Mouse (Mus musculus): ENCODE results near the gene Cst7.
"Not testable (repeated sequence)": the region's sequence is repeated elsewhere in the genome, so short reads cannot be mapped to it uniquely, and the experiment has no call there.

The Cst7 gene

DNA sequence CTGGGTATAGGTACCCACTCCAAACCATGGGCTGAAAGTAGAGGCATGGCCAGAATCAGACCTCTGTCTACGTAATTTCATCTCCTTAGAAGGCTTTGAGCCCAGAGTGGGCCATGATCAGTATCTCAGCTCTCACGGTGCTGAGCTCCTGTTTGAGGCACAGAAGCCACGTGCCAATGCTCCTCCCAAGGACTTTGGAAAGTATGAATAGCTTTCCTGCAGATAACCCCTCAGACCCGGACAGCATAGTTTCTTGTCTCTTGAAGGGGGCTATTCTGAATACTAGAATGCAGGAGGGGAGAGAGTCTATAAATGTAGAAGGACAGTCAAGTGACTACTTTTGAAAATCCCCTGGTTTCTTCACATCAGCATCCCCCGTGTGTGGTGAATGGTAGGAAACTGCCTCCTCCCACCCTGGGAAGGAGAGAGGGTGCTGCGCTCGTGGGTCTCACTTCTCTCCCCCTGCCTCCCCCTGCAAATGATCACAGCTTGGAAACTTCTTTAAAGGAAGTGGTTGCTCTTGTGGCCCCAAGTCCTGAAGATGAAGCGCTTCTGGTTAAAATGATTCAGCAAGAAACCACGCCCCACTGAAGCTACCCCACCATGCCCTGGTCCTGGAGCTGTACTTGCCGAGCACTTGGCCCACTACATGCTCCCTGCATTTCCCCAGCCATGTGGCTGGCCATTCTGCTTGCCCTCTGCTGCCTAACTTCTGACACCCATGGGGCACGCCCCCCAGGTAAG lies at the start of gene Cst7:
TSS of gene Cst7 (plus strand) at position 569 of the 744 bp plus-strand sequence.
- in situ Hi-C loops (cut with MboI), result no loop called here

DNA sequence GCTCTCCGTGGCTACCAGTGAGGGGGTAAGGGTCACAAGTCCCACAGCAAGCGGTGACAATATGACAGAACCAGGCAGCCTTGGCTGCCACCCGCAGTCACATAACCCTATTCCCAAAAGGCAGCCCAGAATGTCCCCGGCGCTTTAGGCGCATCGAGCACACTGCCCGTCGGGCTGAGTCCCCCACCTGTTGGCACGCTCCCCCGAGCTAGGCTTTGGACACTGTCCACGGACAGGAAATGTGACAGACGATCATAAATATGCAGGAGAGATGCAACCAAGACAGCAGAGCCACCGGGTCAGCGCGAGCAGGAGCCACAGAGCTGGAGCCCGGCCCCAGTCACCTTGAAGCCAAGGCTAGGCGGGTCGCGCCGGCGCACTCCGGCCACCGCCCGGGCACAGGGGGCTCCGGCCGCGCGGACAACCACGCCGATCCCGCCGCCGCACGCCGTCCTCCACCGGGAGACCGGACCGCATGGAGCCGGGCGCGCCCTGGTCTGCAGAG lies 44.5 kb upstream of the Cst7 start:
- in situ Hi-C loops (cut with MboI), result no loop called here

DNA sequence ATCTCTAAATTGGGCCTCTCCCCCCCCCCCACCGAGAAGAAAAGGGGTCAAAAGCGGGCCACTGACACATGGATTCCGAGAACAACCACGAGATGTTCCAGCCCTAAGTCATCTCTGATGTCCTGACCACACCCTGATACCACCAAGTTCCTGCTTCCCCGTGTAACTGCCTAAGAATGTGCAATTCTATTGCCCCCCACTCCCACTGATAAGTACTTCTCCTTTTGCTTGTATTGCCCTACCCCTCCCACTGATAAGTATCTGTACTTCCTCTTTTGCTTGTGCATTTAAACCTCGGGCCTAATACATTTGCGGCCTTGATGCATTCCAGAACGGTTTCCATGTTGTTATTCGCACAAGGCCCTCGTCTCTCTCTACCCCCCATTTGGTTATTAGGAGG lies 20.6 kb upstream of the Cst7 start:
- in situ Hi-C loops (cut with MboI), result not testable (repeated sequence)

DNA sequence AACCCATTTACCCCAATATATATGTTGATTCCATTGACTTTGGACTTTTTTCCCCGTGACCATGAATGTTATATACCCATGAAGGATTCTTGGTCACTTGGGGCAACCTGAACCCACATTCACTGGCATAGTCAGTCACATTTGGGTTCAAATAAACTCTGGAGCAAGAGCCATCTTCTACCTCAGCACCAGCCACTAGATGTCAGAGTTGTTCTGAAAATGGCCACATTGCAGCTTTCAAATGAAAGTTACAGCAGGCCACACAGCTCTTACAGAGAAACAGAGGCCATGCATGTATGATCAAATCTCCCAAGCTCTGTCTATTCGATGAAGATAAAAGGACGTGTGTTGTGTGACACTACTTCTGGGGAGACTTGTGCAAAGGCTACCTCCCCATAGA lies 11.6 kb upstream of the Cst7 start:
- in situ Hi-C loops (cut with MboI), result no loop called here

DNA sequence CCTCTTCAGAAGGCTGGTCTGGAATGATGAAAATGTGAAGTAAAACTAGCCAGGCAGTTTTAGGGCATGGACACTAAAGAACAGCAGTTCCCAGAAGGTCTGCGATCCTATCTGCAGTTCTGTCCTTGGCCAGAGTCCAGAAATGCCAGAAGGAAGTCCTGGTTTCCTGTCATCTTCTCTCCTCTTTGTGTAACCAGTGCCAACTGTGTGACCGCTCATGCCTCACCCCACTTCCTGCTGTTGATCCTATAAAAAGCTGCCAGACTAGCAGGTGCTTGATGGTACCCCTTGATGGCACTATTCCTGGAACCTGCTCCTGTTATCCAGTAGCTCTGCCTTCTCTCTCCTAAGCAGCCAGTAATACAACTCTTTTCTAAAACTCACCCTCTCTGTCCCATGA lies 3.2 kb upstream of the Cst7 start:
- in situ Hi-C loops (cut with MboI), result no loop called here

DNA sequence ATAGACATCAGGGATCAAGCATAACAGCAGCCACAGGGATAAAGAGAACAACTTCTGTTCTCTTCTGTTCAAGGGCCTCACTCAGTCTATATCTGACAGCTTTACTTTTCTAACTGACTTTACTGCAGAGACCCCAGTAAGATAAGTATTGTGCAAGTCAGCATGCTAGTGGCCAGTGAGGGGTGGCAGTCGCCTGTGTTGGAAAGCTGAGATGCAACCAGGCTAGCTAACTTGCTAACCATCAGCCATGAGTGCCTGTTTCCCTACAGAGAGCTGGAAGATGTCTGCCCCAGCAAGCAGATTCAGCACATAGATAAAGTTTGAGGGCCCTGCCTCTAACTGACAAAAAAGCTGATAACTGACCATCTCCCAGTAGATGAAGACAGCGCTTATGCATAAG lies 546 bp downstream of the Cst7 start:
- in situ Hi-C loops (cut with MboI), result no loop called here

DNA sequence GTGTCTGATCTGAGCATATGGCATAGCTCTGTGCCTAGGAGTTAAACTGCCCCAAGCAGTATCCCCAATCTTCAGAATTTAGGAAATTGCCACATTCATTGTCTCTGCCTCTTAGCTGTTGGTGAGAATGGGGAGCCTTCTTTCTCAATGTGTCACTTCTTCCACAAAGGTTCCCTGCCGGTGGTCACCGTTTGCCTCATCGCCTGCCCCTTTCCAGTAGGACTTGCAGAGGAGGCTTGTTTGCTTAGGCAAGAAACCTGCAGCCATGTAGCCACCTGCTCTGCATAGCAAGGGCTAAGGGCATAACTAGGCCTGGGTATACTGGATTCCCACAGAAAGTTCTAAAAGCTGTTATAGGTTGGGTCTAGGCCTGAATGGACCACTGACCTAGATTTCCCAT lies 2.2 kb downstream of the Cst7 start:
- in situ Hi-C loops (cut with MboI), result no loop called here

DNA sequence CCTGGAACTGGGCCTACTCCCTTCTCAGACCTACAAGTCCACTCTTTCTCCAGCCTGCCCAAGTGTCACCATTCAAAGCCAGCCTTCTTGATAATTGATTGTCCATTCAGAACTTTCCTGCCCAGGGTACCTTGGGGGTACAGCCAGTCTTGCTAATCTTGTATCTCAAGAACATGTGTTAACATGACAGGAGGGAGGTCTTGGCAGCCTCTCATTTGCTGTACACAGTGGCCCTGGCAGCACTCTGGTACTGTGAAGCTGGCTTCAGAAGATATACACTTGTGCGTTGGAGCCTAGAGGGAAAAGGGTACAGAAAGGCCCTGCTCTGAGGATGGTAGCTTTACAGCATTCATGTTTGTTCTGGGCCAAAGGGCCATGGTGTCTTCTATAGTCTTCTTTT lies 6.0 kb downstream of the Cst7 start:
- in situ Hi-C loops (cut with MboI), result no loop called here

DNA sequence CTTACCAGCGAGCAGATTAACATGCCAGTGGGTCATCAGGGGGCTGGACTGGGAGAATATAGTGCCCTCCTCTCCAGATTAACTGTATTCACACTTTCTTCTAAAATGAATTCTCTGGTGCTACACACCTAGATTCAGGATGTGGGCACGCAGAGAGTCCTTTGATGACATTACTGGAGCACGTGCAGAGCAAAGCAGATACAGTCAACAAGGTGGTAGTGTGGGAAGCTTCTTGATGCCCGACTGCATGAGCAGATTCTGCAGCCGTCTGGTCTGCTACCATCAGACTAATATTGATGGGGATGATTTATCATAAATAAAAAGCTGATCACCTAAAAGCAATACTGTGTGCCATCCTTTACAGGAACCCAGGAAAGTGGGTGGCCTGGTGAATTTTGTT lies 8.4 kb downstream of the Cst7 start:
- in situ Hi-C loops (cut with MboI), result no loop called here

DNA sequence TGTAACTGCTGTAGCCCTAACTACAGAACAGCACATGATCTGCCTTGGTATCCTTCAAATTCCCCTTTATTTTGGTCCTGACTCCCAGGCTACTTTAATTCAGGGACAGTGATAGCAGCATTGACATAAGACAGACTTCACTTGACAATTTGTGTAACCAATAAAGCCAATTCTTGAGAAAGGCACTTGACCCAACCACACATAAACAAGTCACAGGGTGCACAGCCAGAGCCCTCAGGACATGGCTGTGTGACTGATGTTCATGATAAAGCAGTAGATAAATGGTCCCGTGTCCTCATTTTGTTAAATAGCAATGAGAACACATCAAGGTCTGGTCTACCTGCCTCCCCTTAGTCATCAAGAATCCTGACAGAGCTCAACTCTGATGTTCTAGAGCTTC lies 9.4 kb downstream of the Cst7 start:
- in situ Hi-C loops (cut with MboI), result no loop called here

DNA sequence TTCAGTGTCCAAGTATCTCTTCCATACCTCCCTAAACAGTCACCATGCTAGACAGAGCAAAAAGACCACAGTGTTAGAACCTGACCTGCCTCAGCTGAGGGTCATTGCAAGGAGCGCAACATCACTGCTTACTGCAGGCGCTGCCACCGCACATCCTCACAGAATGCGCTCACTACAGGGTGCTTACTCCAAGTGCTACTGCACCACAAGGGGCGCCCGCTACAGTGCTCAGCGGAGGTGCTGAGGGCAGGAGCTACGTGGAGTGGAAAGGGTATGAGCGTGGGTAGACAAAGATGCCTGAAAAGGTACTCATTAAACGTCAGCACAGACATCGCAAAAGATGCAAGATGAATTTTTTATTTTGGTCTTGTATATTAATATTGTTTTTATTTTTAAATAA lies 18.9 kb downstream of the Cst7 start:
- in situ Hi-C loops (cut with MboI), result no loop called here

DNA sequence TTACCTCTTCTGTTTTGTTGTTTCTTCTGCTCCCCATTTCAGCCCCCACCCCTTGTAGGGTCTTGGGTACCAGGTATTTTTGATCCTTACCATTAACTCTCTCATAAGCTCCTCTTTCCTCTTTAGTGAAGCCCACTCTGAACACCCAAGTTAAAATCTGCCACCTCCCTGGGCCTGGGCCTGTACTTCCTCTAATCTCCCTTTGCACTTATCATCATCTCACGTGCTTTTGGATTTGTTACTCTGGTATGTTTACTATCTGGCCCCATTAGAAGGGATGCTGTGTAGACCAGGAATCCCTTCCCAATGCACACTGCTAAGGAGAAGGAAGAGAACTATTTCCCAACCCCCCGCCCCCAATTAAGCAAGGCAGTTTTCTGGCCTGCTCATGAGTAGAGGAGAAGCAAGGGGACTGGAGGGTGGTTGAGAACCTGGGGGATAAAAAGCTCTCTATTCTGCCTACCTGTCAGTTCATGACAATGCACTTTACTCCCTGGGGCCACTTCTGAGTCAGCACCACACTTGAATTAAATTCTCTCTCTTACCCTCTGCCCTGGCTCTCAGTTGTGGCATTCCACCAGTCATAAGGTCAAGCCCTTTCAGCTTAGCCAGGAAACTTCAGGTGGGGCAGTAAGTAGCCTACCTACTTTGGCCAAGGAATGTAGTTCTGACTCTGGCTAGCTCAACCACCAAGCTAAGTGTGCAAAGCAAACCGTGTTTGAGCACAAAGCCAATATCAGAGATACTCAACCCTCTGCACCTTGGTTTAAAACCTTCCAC lies 25.4 kb downstream of the Cst7 start:
- in situ Hi-C loops (cut with MboI), result no loop called here

DNA sequence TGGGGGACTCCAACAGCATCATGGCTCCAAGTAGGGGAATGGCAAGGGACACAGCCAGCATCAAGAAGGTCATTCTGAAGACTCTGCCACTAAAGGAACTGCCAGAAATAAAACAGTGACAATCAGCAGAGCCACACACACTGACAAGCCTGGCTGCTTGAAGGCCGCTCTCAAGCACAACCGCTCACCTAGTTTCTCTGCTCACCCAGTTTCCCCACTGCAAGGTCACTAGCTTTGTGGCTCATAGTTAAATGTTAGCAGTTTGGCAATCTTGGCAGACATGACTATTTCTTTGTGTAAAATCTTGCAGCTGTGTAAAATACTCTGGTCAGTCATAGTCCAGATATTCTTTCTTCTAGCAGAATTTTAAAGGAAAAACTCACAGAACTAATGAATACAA lies 30.0 kb downstream of the Cst7 start:
- in situ Hi-C loops (cut with MboI), result no loop called here

DNA sequence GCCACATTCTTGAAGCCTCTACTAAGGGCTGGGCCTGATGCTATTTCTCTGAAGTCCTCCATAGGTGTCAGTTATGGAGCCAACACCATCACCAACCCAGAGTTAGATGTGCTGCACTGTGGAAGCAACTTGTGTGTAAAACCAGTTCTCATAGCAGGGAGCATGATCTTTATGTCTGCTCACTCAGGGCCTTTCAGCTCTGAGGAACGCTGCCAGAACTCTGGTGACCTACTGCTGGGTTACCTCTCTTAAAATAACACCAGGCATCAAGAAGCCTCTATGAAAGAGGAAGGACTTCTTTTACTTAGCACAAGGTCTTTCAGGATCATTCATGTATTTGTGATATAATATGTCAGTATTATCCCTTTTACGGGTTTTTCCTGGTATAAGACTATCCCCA lies 32.0 kb downstream of the Cst7 start:
- in situ Hi-C loops (cut with MboI), result no loop called here

DNA sequence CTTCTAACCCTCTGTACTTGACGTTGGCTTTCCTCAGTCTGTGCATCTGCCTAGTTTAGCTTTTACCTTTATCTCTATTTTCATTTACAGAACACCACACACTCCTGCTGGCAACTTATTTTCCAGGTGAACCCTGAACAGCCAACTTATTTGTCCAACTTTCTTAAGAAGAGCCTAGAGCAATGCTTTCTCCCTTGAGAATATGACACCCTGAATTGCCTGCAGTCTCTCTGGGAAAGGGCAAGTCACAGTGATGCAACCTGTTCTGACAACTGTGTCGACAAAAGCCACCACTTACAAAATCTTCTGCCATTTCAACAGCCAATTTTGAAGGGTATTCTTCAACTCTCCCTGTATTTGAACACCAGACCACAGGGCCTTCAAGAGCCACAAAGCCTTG lies 34.6 kb downstream of the Cst7 start:
- in situ Hi-C loops (cut with MboI), result loop anchor here (5.0 kb wide), 1 partner anchor 142 kb away; the partner anchor contains the start of gene Entpd6

DNA sequence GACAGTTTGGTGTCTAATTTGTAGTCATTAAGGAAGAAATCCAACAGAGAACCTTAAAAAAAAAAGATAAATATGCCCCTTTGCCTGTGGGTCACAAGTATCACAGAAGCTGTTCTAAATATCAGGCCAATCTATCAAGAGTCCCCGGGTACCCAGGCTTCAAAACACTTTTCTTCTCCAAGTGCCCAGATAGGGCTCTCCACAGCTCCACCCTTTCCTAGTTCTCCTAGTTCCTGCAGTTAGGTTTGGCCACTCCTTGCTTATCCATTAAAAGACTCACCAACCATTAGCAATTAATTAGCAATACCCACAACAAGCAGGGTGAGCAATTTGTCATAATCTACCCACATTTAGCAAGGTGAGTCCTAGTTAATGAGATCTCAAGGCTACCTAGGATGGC lies 36.9 kb downstream of the Cst7 start:
- in situ Hi-C loops (cut with MboI), result loop anchor here (5.0 kb wide), 1 partner anchor 140 kb away; the partner anchor contains the start of gene Entpd6

DNA sequence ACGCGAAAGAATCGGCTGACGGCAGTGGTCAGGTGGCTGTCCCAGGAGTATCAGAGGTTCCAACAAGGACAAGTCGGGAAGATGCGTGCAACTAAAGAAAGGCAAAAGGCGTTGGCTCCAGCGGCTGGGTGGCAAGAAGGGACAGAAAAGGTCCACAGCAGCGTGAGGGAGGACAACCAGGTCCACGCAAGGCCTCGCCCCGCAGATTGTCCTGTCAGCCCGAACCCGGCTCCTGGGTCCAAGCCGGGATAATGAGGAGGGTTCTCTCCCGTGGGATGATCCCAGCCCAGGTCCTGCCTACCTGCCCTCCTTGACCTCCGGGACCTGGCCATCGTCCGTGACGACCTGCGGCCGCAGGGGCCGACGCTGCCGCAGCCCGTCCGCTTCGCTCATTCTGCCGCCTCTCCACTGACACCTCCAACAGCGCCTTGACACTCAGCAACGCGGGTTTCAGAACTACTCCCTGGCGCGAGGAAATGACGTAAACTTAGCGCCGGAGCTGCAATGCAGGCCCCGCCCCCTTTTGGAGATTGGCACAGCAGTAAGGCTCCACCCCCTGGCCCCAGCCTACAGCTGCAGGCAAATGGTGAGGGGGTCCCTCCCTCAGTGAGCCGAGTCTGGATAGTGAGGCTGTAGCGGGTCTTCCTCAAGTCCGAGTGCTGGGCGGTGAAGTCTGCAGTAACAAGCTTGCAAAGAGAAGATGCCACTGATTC lies 38.0 kb downstream of the Cst7 start, which contains the start of gene Apmap:
TSS of gene Apmap (minus strand) at position 481 of the 713 bp plus-strand sequence.
- in situ Hi-C loops (cut with MboI), result loop anchor here (5.0 kb wide), 1 partner anchor 139 kb away; the partner anchor contains the start of gene Entpd6

DNA sequence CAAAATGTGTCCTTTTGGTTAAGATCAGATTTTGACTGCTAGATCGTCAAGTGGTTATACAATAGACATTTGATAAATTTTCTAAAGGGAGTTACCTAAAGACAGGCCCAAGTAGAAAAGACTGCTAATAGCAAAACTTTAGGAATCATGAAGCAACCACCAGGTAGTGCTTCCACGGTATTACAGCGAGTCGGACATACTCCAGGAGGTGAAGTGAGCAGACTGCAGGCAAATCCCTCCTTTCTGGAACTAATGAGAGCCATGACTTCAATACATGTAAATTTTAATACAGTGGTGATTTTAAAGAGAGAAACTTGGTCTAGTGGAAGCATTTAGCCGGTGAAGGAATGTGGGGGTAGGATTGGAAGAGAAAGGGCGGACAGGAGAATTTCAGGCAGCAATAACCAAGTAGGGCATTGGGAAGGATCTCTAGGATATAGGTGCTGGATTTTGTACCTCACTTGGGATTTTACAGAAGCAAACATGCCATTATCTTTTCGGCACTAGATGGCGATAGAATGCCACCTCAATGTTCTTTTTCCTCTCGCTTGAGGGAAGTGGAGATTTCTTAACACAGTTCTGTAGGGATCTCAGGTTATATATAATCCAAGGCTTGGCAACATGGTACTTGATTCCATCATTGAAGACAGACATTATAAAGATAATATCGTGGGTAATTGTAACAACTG lies 38.8 kb downstream of the Cst7 start:
- in situ Hi-C loops (cut with MboI), result loop anchor here (5.0 kb wide), 1 partner anchor 138 kb away; the partner anchor contains the start of gene Entpd6

DNA sequence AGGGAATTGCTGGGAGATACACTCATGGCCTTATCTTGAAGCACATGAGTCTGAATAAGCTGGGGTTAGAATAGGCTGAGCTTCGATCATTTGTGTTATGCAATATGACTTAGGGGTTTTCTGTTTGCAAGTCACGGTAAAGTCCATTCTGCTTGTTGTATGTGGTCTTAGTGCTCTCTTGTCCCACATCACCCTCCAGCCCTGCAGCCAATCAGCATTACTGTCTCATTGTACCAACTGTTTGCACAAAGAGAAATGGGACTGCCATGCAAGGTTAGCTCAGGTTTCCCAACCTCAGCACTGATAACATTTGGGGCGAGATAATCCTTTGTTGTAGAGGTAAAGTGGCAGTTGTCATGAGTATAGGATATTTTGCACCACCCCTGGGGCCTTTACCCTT lies 39.9 kb downstream of the Cst7 start:
- in situ Hi-C loops (cut with MboI), result loop anchor here (5.0 kb wide), 1 partner anchor 62 kb away; no protein-coding TSS in a partner anchor

DNA sequence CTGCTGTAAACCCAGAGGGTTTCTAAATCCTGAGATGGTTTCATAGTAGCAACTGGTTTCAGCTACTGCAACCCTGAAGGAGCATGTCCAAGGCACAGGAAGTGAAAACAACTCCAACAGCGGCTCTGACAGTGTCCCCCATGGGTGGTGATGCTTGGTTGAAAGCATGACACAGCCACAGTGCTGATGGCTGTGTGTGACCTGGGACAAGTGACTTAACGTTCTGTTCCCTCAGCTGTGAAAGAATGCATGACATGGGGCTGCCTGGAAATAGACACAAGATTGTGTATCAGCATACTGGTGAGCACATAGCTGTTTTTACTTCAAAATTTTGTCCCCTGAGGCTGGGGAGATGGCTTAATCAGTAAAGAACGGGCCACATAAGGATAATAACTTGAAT lies 51.5 kb downstream of the Cst7 start:
- in situ Hi-C loops (cut with MboI), result no loop called here

DNA sequence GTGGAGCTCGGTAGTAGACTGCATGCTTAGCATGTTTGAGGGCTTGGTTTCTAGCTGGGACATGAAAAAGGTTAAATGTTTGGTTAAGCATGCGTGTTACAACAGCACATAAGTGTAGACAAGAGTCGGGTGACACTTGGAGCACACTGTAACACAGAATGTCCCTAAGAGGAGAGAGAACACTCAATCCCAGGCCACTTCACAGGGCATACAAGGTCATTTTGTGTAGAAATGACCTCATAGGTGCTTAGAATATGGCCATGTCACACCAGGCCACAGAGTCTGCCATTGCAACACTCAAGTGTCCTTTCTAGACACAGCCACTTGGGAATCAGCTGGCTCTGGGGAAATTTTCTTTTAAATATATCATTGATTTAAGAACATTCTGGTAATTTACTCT lies 53.7 kb downstream of the Cst7 start:
- in situ Hi-C loops (cut with MboI), result no loop called here

DNA sequence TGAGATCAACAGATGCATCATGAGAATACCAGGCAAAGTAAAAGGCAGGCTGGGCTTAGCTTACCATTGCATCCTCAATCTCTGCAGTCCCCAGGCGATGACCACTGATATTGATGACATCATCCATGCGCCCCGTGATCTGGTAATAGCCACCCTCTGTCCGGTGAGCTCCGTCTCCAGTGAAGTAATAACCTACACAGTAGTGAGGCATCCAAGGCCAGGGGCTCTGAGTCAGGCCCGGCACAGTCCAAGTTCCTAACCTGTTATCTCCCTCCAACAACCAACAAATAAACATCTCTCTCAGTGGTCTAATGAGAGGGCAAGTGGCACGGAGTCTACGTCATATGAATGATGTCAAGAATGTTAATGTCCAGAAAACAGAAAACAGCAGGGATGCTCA lies 54.7 kb downstream of the Cst7 start:
- in situ Hi-C loops (cut with MboI), result no loop called here

Data from mature B cell (primary cell).